Mouse (Mus musculus) CD8-positive naive resting alpha-beta T cell, adult 57 days (primary cell): Measurements from ENCODE around the gene Asprv1. TPM values are rescaled to one million over a fixed set of nuclear protein-coding genes. Genes with fewer than 3 reads are reported as not detected.

Experiments used
- total RNA-seq: library from RNA; stranded (reverse); gene quantifications from one replicate; pipeline ENCODE4 v1.2.4, GENCODE M21; 2023

The Asprv1 gene
- not detected for total RNA-seq

DNA sequence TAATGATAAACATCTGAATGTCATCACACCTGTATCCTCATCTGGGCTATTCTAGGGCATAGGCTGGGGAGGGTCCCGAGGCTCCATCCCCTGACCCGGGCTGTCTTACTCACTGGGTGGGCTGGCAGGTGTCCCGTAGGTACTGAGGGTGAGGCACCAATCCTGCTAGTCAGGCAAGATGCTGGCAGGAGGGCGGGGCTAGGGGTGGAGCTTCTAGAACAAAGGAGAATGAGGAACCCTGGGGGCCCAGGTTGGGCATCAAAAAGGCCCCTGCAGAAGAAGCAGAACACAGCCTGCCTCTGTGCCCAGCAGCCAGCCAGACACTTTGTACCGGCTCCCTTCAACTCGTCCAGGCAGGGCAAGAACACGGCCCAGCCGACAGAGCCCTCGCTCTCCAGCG lies at the start of gene Asprv1:
Gene Asprv1 (plus strand): TSS at position 219 of the 400 bp plus-strand sequence.

DNA sequence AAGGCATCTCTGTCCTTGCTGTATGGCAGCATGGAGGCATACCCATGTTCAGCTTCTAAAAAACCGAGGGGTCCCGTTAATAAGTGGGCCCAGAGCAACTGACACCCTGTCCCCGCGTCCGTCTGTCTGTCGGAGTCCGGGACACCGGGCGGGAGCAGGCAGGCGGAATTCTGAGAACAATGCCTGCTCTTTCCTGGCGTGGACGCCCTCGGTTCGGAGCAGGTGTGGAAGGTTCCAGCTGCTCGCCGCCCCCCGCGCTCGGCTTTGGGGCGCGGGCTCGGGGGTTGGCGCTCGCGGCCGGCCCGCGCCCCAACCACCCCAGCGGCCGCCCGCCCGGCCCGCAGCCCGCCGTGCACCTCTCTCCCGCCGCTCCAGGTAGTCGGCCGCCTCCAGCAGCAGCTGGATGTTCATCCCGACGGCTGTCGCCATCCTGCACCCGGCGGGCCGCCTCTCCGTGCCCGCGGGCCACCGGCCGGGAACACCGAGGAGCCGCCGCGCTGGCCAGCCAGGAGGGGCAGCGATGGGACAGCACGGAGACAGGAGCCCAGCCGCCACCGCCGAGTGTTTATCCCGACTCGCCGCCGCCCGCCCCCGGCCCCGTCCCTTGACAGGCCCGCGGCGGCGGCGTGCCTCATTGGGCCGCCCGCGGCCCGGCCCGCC lies 40.7 kb downstream of the Asprv1 start, which contains the start of gene Mxd1:
Gene Mxd1 (minus strand): TSS at position 582 of the 660 bp plus-strand sequence.

Other genes with a start within 250 kb of the Asprv1 start
- 9.4 TPM for gene Pcyox1, start 231.0 kb upstream of the Asprv1 start, total RNA-seq
- 75.4 TPM for gene Tia1, start 223.9 kb upstream of the Asprv1 start, total RNA-seq
- not detected for gene Gm44790, start 201.5 kb upstream of the Asprv1 start, total RNA-seq
- 48.5 TPM for gene C87436, start 189.8 kb upstream of the Asprv1 start, total RNA-seq
- 198 TPM for gene Pcbp1, start 101.8 kb upstream of the Asprv1 start, total RNA-seq
- gene Mxd1, start 41.0 kb downstream of the Asprv1 start, total RNA-seq = 31.5 TPM
- gene Snrnp27, start 56.4 kb downstream of the Asprv1 start, total RNA-seq = 36.3 TPM
- gene Gmcl1, start 105.2 kb downstream of the Asprv1 start, total RNA-seq = 29.2 TPM
- 2.3 TPM for gene Anxa4, start 165.4 kb downstream of the Asprv1 start, total RNA-seq
- 177 TPM for gene Aak1, start 221.4 kb downstream of the Asprv1 start, total RNA-seq